Mouse (Mus musculus) thymus, adult 2 months (tissue): ENCODE results near the gene C2cd4a.

Source experiments
- CTCF ChIP-seq: fragments of 200-500 bp; IDR thresholded peaks from 2 replicates; pipeline ENCODE4 v1.5.1; 2012; ENCODE audit warnings: mild to moderate bottlenecking, control low read depth, low read length, moderate library complexity, borderline replicate concordance; ENCODE audit not compliant: control insufficient read depth, poor library complexity, insufficient read depth; ENCODE audit errors: extremely low read depth
- POLR2A ChIP-seq: fragments of 200-500 bp; IDR thresholded peaks from 2 replicates; pipeline ENCODE4 v1.6.1; 2012; ENCODE audit warnings: mild to moderate bottlenecking, low read length, control low read depth, moderate library complexity; ENCODE audit not compliant: control insufficient read depth, poor library complexity, insufficient read depth; ENCODE audit errors: extremely low read depth

DNA sequence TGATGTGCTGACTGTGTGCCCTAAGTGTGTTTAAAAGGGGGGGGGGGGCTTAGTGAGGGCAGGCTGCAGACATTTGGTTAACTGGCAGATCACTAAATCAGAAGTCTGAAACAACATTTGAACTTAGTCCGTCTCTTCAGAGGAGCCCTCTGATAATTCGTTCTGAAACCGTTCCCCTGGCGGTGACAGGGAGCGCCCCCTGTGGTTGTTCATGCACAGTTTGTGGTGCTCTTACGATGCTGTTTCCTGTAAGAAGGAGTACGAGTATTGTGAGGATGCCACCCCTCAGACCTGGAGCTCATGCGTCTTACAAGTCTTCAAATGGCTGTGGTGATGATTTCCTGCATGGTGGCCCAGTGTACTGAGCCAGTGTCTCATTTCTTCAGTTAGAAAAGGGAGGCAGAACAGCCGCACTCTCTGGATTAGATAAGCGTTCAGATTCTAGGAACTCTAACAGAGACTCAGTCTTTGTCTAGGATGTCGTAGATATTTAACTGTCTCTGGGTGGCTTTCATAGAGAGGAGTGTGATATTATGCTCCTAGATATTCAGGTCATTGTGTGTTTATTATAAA lies 46.2 kb upstream of the C2cd4a start:
- no peak for TF ChIP-seq CTCF
- no peak for TF ChIP-seq POLR2A
